Mouse (Mus musculus): ENCODE results near the gene Cox14. TPM values are rescaled to one million over a fixed set of nuclear protein-coding genes. Genes with fewer than 3 reads are reported as not detected.
"Not testable (repeated sequence)": the region's sequence is repeated elsewhere in the genome, so short reads cannot be mapped to it uniquely, and the experiment has no call there.

Cox14 gene
- polyA plus RNA-seq, 1 experiment from 2014 or later = 145 TPM

DNA sequence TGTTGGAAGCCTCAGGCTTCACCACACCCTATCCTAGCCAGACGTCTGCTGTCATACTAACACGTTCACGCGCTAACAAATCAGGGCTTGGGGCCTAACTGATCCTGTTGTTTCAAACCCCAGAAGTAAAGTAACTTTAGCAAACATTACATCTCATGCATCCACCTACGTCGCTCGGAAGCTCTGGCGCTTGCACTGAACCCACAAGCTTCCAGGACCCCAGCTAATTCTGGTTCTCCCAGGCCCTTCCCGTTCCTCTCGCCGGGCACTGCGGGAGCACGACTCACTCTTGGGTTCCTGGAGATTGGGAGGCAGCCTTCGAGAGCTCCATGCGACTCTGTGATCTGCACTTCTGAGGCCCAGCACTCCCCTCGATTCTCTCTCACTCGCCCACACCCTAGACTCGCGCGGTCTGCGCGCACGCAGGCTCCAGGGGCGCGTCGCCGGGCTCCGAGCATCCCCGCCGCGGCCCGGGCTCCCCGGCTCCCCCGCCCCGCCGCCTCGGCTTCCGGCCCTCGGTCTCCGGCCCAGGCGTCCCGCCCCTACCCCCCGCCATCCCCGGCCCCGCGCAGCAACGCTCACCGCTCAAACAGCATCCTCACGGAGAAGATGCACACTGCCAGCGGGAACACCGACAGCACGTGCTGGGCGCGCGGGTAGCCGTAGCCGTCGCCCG, 46.3 kb downstream of the Cox14 start:
- peak overlapping the region; percentile 71 for H3K4me3 ChIP-seq (replicated peaks)
- H3K27me3 ChIP-seq = no peaks in the 10 kb centered on the region
- H3K9ac ChIP-seq (replicated peaks) = peak overlapping the region; percentile 93
- H3K27ac ChIP-seq = peak overlapping the region; percentile 94
- peak; percentile 37 for ATAC-seq (ENCODE audit: insufficient number of reproducible peaks, insufficient read depth, low FRiP score, low TSS enrichment, low read depth)
- no peaks in the 10 kb centered on the region for H3K36me3 ChIP-seq
- peaks cover 14% of the 10 kb centered on the region for H3K4me1 ChIP-seq (replicated peaks)
- H3K4me2 ChIP-seq = peak overlapping the region; percentile 70
- WGBS = under 1% methylated on average over 56 of the region's 59 CpGs
- H3K9me3 ChIP-seq = no peaks in the 10 kb centered on the region

DNA sequence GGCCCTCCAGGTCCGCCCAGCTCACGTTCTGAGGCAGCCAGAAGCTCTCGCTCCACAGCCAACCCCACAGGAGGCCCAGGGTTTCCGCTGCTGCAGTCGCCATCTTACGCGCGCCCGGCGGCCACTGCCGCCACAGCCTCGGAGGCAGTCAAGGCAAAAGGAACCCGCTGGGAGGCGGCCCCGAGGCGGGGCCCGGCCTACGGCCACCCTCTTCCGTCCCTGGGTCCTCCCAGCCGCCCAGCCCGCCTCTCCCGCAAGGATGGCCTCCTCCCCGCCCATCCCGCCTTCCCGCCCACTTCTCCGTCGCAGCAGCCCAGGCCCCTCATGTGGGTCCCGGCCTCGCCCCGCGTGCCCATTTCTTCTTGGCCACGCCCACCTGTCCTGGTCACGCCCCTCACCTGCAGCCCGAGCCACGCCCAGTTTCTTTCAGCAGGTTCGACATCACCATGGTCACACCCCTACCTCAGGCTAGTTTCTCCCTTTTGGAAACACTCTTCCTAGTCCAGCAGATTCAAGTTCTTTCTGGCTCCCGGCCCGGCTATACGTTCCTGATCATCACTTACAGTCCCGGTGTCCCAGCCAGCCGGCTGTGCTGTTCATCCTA, 47.0 kb downstream of the Cox14 start:
- WGBS = 0% methylated on average over 39 of the region's 41 CpGs

GRCm38 (mm10) chr15:99772881-99772924, 47.3 kb downstream of the Cox14 start, which contains the start of gene Cers5:
Gene Cers5 (minus strand): TSS chr15:99772885.
- H3K4me3 ChIP-seq (replicated peaks) = peak within 1 kb of the TSS; percentile 71
- not testable (repeated sequence) for H3K9me3 ChIP-seq; H3K36me3 ChIP-seq; H3K27me3 ChIP-seq; ATAC-seq (ENCODE audit: insufficient number of reproducible peaks, insufficient read depth, low FRiP score, low TSS enrichment, low read depth)
- peak within 1 kb of the TSS; percentile 70 for H3K4me2 ChIP-seq
- peak within 1 kb of the TSS; percentile 93 for H3K9ac ChIP-seq (replicated peaks)
- H3K27ac ChIP-seq = peak within 1 kb of the TSS; percentile 94
- peaks cover 13% of the 10 kb centered on the region for H3K4me1 ChIP-seq (replicated peaks)

More for the DNA sequence above, 47.0 kb downstream of the Cox14 start:
- no peaks in the 10 kb centered on the region for H3K9me3 ChIP-seq
- H3K4me1 ChIP-seq (replicated peaks) = peaks cover 14% of the 10 kb centered on the region
- H3K27me3 ChIP-seq = no peaks in the 10 kb centered on the region
- H3K4me2 ChIP-seq = peak overlapping the region; percentile 70
- ATAC-seq (ENCODE audit: insufficient number of reproducible peaks, insufficient read depth, low FRiP score, low TSS enrichment, low read depth) = peak; percentile 92
- H3K9ac ChIP-seq (replicated peaks) = peak overlapping the region; percentile 93
- peaks cover under 1% of the 10 kb centered on the region for H3K36me3 ChIP-seq
- peak overlapping the region; percentile 94 for H3K27ac ChIP-seq
- H3K4me3 ChIP-seq (replicated peaks) = peak overlapping the region; percentile 71

GRCm38 (mm10) chr15:99772925-99773324, 47.5 kb downstream of the Cox14 start:
- Histone ChIP-seq H3K4me1 (replicated peaks) (peaks cover 12% of the 10 kb centered on the region), H3K27me3 (no peaks in the 10 kb centered on the region), H3K4me3 (replicated peaks) (peak overlapping the region; percentile 71), H3K9ac (replicated peaks) (no peak overlapping the region), H3K36me3 (peaks cover 6% of the 10 kb centered on the region), H3K4me2 (peak overlapping the region; percentile 70), H3K27ac (peak overlapping the region; percentile 94), H3K9me3 (no peaks in the 10 kb centered on the region)
- ATAC-seq (ENCODE audit: insufficient number of reproducible peaks, insufficient read depth, low FRiP score, low TSS enrichment, low read depth) = no peak
- 30% methylated on average over 3 of the region's 3 CpGs for WGBS

Other genes starting within 250 kb of the Cox14 start
- gene Faim2, start 197.5 kb upstream of the Cox14 start, polyA plus RNA-seq (2016; fragmentation: Nextera tagmentation; extraction: Ambion mirVana) = 0.20 and 0.24 TPM in 2 replicates
- not detected in 2 replicates for gene Aqp2, start 146.6 kb upstream of the Cox14 start, polyA plus RNA-seq (2016; fragmentation: Nextera tagmentation; extraction: Ambion mirVana)
- not detected in 2 replicates for gene Aqp5, start 134.8 kb upstream of the Cox14 start, polyA plus RNA-seq (2016; fragmentation: Nextera tagmentation; extraction: Ambion mirVana)
- gene Aqp6, start 124.2 kb upstream of the Cox14 start, polyA plus RNA-seq (2016; fragmentation: Nextera tagmentation; extraction: Ambion mirVana) = not detected in 2 replicates
- gene Racgap1, start 74.0 kb upstream of the Cox14 start, polyA plus RNA-seq (2016; fragmentation: Nextera tagmentation; extraction: Ambion mirVana) = 139 and 143 TPM in 2 replicates
- 1.6 TPM in 2 replicates for gene Asic1, start 55.2 kb upstream of the Cox14 start, polyA plus RNA-seq (2016; fragmentation: Nextera tagmentation; extraction: Ambion mirVana)
- 71.3 and 74.9 TPM in 2 replicates for gene Smarcd1, start 23.5 kb upstream of the Cox14 start, polyA plus RNA-seq (2016; fragmentation: Nextera tagmentation; extraction: Ambion mirVana)
- gene Gm17349, start 20.1 kb upstream of the Cox14 start, polyA plus RNA-seq (2016; fragmentation: Nextera tagmentation; extraction: Ambion mirVana) = not detected in 2 replicates
- 0.51 and 0.58 TPM in 2 replicates for gene Gpd1, start 8.1 kb upstream of the Cox14 start, polyA plus RNA-seq (2016; fragmentation: Nextera tagmentation; extraction: Ambion mirVana)
- gene Cers5, start 47.3 kb downstream of the Cox14 start, polyA plus RNA-seq (2016; fragmentation: Nextera tagmentation; extraction: Ambion mirVana) = 73.3 and 78.0 TPM in 2 replicates
- 79.4 and 86.4 TPM in 2 replicates for gene Lima1, start 149.8 kb downstream of the Cox14 start, polyA plus RNA-seq (2016; fragmentation: Nextera tagmentation; extraction: Ambion mirVana)
- gene Fam186a, start 241.4 kb downstream of the Cox14 start, polyA plus RNA-seq (2016; fragmentation: Nextera tagmentation; extraction: Ambion mirVana) = 0.03 TPM in 1 of 2 replicates, not detected in the other
- gene Larp4, start 244.4 kb downstream of the Cox14 start, polyA plus RNA-seq (2016; fragmentation: Nextera tagmentation; extraction: Ambion mirVana) = 29.5 and 34.8 TPM in 2 replicates